Mouse (Mus musculus) ES-E14 (cell line): ENCODE measurements around the gene Cftr. TPM values are rescaled to one million over a fixed set of nuclear protein-coding genes. Genes with fewer than 3 reads are reported as not detected.

Experiments used
- DNase-seq: peaks from one replicate; pipeline ENCODE4 v3.0.0-alpha.2; 2013; ENCODE audit warnings: low read depth, low spot score
- H3K27ac ChIP-seq: 2 replicates; pipeline ENCODE4 v1.5.1; 2012; ENCODE audit warnings: low read depth, mild to moderate bottlenecking, low read length, moderate library complexity, mixed read lengths; ENCODE audit not compliant: poor library complexity, insufficient read depth, severe bottlenecking
- H3K36me3 ChIP-seq: 2 replicates; pipeline ENCODE4 v1.6.1; 2012; ENCODE audit warnings: mild to moderate bottlenecking, low read length, moderate library complexity, mixed read lengths; ENCODE audit not compliant: control insufficient read depth, poor library complexity, insufficient read depth, severe bottlenecking
- H3K4me1 ChIP-seq, 2 experiments: fragments of 150-350 bp in 1 of 2; sonication (generic) in 1 of 2; 2 replicates each; pipeline ENCODE4 v1.6.1; 2012; ENCODE audit warnings: low read length in 2 of 2, mild to moderate bottlenecking in 1 of 2, mixed read lengths in 1 of 2; ENCODE audit not compliant: control insufficient read depth in 2 of 2, insufficient read depth in 2 of 2, poor library complexity in 1 of 2
- H3K4me3 ChIP-seq, 2 experiments: fragments of 150-350 bp in 1 of 2; sonication (generic) in 1 of 2; 2 replicates each; pipeline ENCODE4 v1.5.1; 2012; ENCODE audit warnings: low read length in 2 of 2, low read depth in 1 of 2, mild to moderate bottlenecking in 1 of 2, mixed read lengths in 1 of 2; ENCODE audit not compliant: insufficient read depth in 1 of 2, poor library complexity in 1 of 2, severe bottlenecking in 1 of 2
- H3K9ac ChIP-seq: 2 replicates; pipeline ENCODE4 v1.6.1; 2012; ENCODE audit warnings: low read depth, mild to moderate bottlenecking, low read length, mixed read lengths; ENCODE audit not compliant: poor library complexity, insufficient read depth, severe bottlenecking
- H3K9me3 ChIP-seq: fragments of 150-350 bp; sonication (generic); 2 replicates; pipeline ENCODE4 v1.6.1; 2012; ENCODE audit warnings: low read depth, mild to moderate bottlenecking, low read length; ENCODE audit not compliant: control insufficient read depth, insufficient read depth
- CHD2 ChIP-seq: IDR thresholded peaks from 2 replicates; pipeline ENCODE4 v1.6.1; 2014; ENCODE audit warnings: mild to moderate bottlenecking, low read depth, low read length, inconsistent platforms
- HCFC1 ChIP-seq: IDR thresholded peaks from 2 replicates; pipeline ENCODE4 v1.6.1; 2012; ENCODE audit warnings: low read length, inconsistent platforms, borderline replicate concordance; ENCODE audit not compliant: insufficient read depth
- MAFK ChIP-seq: IDR thresholded peaks from 2 replicates; pipeline ENCODE4 v1.6.1; 2014; ENCODE audit warnings: mild to moderate bottlenecking, low read depth, low read length, inconsistent platforms; ENCODE audit not compliant: insufficient read depth
- ZC3H11A ChIP-seq: IDR thresholded peaks from 2 replicates; pipeline ENCODE4 v1.6.1; 2012; ENCODE audit warnings: low read depth, mild to moderate bottlenecking, inconsistent platforms, low read length, borderline replicate concordance
- ZNF384 ChIP-seq: IDR thresholded peaks from 2 replicates; pipeline ENCODE4 v1.6.1; 2012; ENCODE audit warnings: low read depth, low read length, inconsistent platforms
- in situ Hi-C, 2 experiments: fragments of 600-800 bp; cut with MboI; formaldehyde crosslinking; loops; one replicate each; pipeline ENCODE4 v1.15.1; 2025; ENCODE audit warnings: low sequenced_read_pairs in 2 of 2, inconsistent platforms in 1 of 2; ENCODE audit not compliant: unreplicated experiment in 2 of 2
- total RNA-seq: library from RNA; depleted of rRNA; stranded (reverse); fragments of 300-350 nt; gene quantifications from 2 replicates; pipeline ENCODE4 v1.2.3, GENCODE M21; 2012; rRNA removed

The Cftr gene
- total RNA-seq, result 0.11 and 0.27 TPM in 2 replicates

- in situ Hi-C loops, result no loop called here
- Histone ChIP-seq H3K4me1 (no peaks in the 10 kb centered on the region), H3K36me3 (no peaks in the 10 kb centered on the region), H3K9ac (peak within 1 kb of the TSS; percentile 73), H3K9me3 (no peaks in the 10 kb centered on the region), H3K4me3 (peak within 1 kb of the TSS; percentile 31 to 62), H3K27ac (no peak within 1 kb of the TSS)
- TF ChIP-seq CHD2 (no peak), ZC3H11A (no peak), ZNF384 (no peak), MAFK (no peak), HCFC1 (no peak)
- DNase-seq, result no peak
These were observed at the start of gene Cftr for GRCm38 (mm10) chr6:18170311-18170922. Gene Cftr (plus strand): TSS chr6:18170687.

- H3K4me1 ChIP-seq, result no peaks in the 10 kb centered on the region
- no peak for TF ChIP-seq ZNF384
- TF ChIP-seq ZC3H11A, result no peak
- TF ChIP-seq CHD2, result no peak
- TF ChIP-seq MAFK, result no peak
- no peak overlapping the region for H3K9ac ChIP-seq
- in situ Hi-C loops, result no loop called here
- H3K27ac ChIP-seq, result no peak overlapping the region
- H3K9me3 ChIP-seq, result no peaks in the 10 kb centered on the region
- H3K36me3 ChIP-seq, result no peaks in the 10 kb centered on the region
- H3K4me3 ChIP-seq, result no peak overlapping the region
- DNase-seq, result no peak
These were observed 43.1 kb upstream of the Cftr start for GRCm38 (mm10) chr6:18127206-18127983.

GRCm38 (mm10) chr6:18128059-18128458 is 42.4 kb upstream of the Cftr start:
- DNase-seq, result no peak
- in situ Hi-C loops, result no loop called here
- Histone ChIP-seq H3K9me3 (no peaks in the 10 kb centered on the region), H3K36me3 (no peaks in the 10 kb centered on the region), H3K9ac (no peak overlapping the region), H3K27ac (no peak overlapping the region), H3K4me3 (no peak overlapping the region), H3K4me1 (no peaks in the 10 kb centered on the region)
- TF ChIP-seq HCFC1 (no peak), ZC3H11A (no peak), MAFK (no peak), CHD2 (no peak), ZNF384 (no peak)

- TF ChIP-seq ZNF384 (no peak), CHD2 (no peak), ZC3H11A (no peak), HCFC1 (no peak), MAFK (no peak)
These were observed 35.2 kb upstream of the Cftr start for GRCm38 (mm10) chr6:18135246-18135645.

More at GRCm38 (mm10) chr6:18135246-18135645, 35.2 kb upstream of the Cftr start:
- no peaks in the 10 kb centered on the region for H3K4me1 ChIP-seq
- no peak overlapping the region for H3K4me3 ChIP-seq
- no peak overlapping the region for H3K27ac ChIP-seq
- H3K9ac ChIP-seq, result no peak overlapping the region
- H3K9me3 ChIP-seq, result no peaks in the 10 kb centered on the region
- no peak for DNase-seq
- H3K36me3 ChIP-seq, result no peaks in the 10 kb centered on the region
- in situ Hi-C loops, result no loop called here
